Mouse (Mus musculus): ENCODE measurements at regions not wholly inside any gene's neighbourhood (a gene's known extent, or its start where the extent isn't known, plus 50 kb on each side); places are given as distances from the start of the nearest gene placed in this dataset.

GRCm38 (mm10) chr1:23462411-23462810 lies 64.8 kb upstream of the Ogfrl1 start:
- no peak for DNase-seq (ENCODE audit: low spot score)

- no peak for DNase-seq (ENCODE audit: low spot score)
These were observed 66.5 kb upstream of the Ogfrl1 start for GRCm38 (mm10) chr1:23464081-23464480.

- no peak for DNase-seq (ENCODE audit: low spot score)
These were observed 68.8 kb upstream of the Ogfrl1 start for GRCm38 (mm10) chr1:23466340-23466739.

- no peak for DNase-seq (ENCODE audit: low spot score)
These were observed 69.8 kb upstream of the Ogfrl1 start for GRCm38 (mm10) chr1:23467405-23467804.

GRCm38 (mm10) chr1:23480776-23481320 lies 83.3 kb upstream of the Ogfrl1 start:
- DNase-seq (ENCODE audit: low spot score), result peak; percentile 16

GRCm38 (mm10) chr1:23484566-23484965 lies 87.0 kb upstream of the Ogfrl1 start:
- no peak for DNase-seq (ENCODE audit: low spot score)

GRCm38 (mm10) chr1:23485150-23485775 lies 87.7 kb upstream of the Ogfrl1 start:
- DNase-seq (ENCODE audit: low spot score), result no peak

GRCm38 (mm10) chr1:23487031-23487430 lies 89.5 kb upstream of the Ogfrl1 start:
- no peak for DNase-seq (ENCODE audit: low spot score)

GRCm38 (mm10) chr1:23490640-23491039 lies 93.1 kb upstream of the Ogfrl1 start:
- no peak for DNase-seq (ENCODE audit: low spot score)

- DNase-seq (ENCODE audit: low spot score), result no peak
These were observed 93.5 kb upstream of the Ogfrl1 start for GRCm38 (mm10) chr1:23491041-23491440.

GRCm38 (mm10) chr1:23492981-23493380 lies 95.4 kb upstream of the Ogfrl1 start:
- no peak for DNase-seq (ENCODE audit: low spot score)

- DNase-seq (ENCODE audit: low spot score), result peak; percentile 21
These were observed 97.8 kb upstream of the Ogfrl1 start for GRCm38 (mm10) chr1:23495412-23495811.

GRCm38 (mm10) chr1:23520113-23520512 lies 122.5 kb upstream of the Ogfrl1 start:
- DNase-seq (ENCODE audit: low spot score), result no peak

- DNase-seq (ENCODE audit: low spot score), result no peak
These were observed 135.1 kb upstream of the Ogfrl1 start for GRCm38 (mm10) chr1:23532659-23533058.

GRCm38 (mm10) chr1:23536621-23537020 lies 139.0 kb upstream of the Ogfrl1 start:
- DNase-seq (ENCODE audit: low spot score), result no peak

- DNase-seq (ENCODE audit: low spot score), result no peak
These were observed 140.8 kb upstream of the Ogfrl1 start for GRCm38 (mm10) chr1:23538419-23538818.

GRCm38 (mm10) chr1:23540594-23540993 lies 143.0 kb upstream of the Ogfrl1 start:
- DNase-seq (ENCODE audit: low spot score), result no peak

- DNase-seq (ENCODE audit: low spot score), result no peak
These were observed 158.2 kb upstream of the Ogfrl1 start for GRCm38 (mm10) chr1:23555794-23556193.

GRCm38 (mm10) chr1:23568106-23568505 lies 170.5 kb upstream of the Ogfrl1 start:
- no peak for DNase-seq (ENCODE audit: low spot score)

GRCm38 (mm10) chr1:23574461-23574860 lies 176.9 kb upstream of the Ogfrl1 start:
- DNase-seq (ENCODE audit: low spot score), result no peak

GRCm38 (mm10) chr1:23575005-23575404 lies 177.4 kb upstream of the Ogfrl1 start:
- no peak for DNase-seq (ENCODE audit: low spot score)

- no peak for DNase-seq (ENCODE audit: low spot score)
These were observed 177.9 kb upstream of the Ogfrl1 start for GRCm38 (mm10) chr1:23575515-23575914.

GRCm38 (mm10) chr1:23576150-23576549 lies 178.6 kb upstream of the Ogfrl1 start:
- no peak for DNase-seq (ENCODE audit: low spot score)

GRCm38 (mm10) chr1:23589414-23589942 lies 172.1 kb upstream of the B3gat2 start:
- no peak for DNase-seq (ENCODE audit: low spot score)
